Mouse (Mus musculus) ES-E14 (cell line): ENCODE results near the gene Robo2. TPM values are rescaled to one million over a fixed set of nuclear protein-coding genes. Genes with fewer than 3 reads are reported as not detected.
A peak's percentile ranks its signal among the peaks of the same experiment; 100 is the strongest.

Experiments
- DNase-seq: peaks from one replicate; pipeline ENCODE4 v3.0.0-alpha.2; 2013; ENCODE audit warnings: low read depth, low spot score
- H3K27ac ChIP-seq: 2 replicates; pipeline ENCODE4 v1.5.1; 2012; ENCODE audit warnings: low read depth, mild to moderate bottlenecking, low read length, moderate library complexity, mixed read lengths; ENCODE audit not compliant: poor library complexity, insufficient read depth, severe bottlenecking
- H3K36me3 ChIP-seq: 2 replicates; pipeline ENCODE4 v1.6.1; 2012; ENCODE audit warnings: mild to moderate bottlenecking, low read length, moderate library complexity, mixed read lengths; ENCODE audit not compliant: control insufficient read depth, poor library complexity, insufficient read depth, severe bottlenecking
- H3K4me1 ChIP-seq, 2 experiments: fragments of 150-350 bp in 1 of 2; sonication (generic) in 1 of 2; 2 replicates each; pipeline ENCODE4 v1.6.1; 2012; ENCODE audit warnings: low read length in 2 of 2, mild to moderate bottlenecking in 1 of 2, mixed read lengths in 1 of 2; ENCODE audit not compliant: control insufficient read depth in 2 of 2, insufficient read depth in 2 of 2, poor library complexity in 1 of 2
- H3K4me3 ChIP-seq, 2 experiments: fragments of 150-350 bp in 1 of 2; sonication (generic) in 1 of 2; 2 replicates each; pipeline ENCODE4 v1.5.1; 2012; ENCODE audit warnings: low read length in 2 of 2, low read depth in 1 of 2, mild to moderate bottlenecking in 1 of 2, mixed read lengths in 1 of 2; ENCODE audit not compliant: insufficient read depth in 1 of 2, poor library complexity in 1 of 2, severe bottlenecking in 1 of 2
- H3K9ac ChIP-seq: 2 replicates; pipeline ENCODE4 v1.6.1; 2012; ENCODE audit warnings: low read depth, mild to moderate bottlenecking, low read length, mixed read lengths; ENCODE audit not compliant: poor library complexity, insufficient read depth, severe bottlenecking
- H3K9me3 ChIP-seq: fragments of 150-350 bp; sonication (generic); 2 replicates; pipeline ENCODE4 v1.6.1; 2012; ENCODE audit warnings: low read depth, mild to moderate bottlenecking, low read length; ENCODE audit not compliant: control insufficient read depth, insufficient read depth
- CHD2 ChIP-seq: IDR thresholded peaks from 2 replicates; pipeline ENCODE4 v1.6.1; 2014; ENCODE audit warnings: mild to moderate bottlenecking, low read depth, low read length, inconsistent platforms
- HCFC1 ChIP-seq: IDR thresholded peaks from 2 replicates; pipeline ENCODE4 v1.6.1; 2012; ENCODE audit warnings: low read length, inconsistent platforms, borderline replicate concordance; ENCODE audit not compliant: insufficient read depth
- MAFK ChIP-seq: IDR thresholded peaks from 2 replicates; pipeline ENCODE4 v1.6.1; 2014; ENCODE audit warnings: mild to moderate bottlenecking, low read depth, low read length, inconsistent platforms; ENCODE audit not compliant: insufficient read depth
- ZC3H11A ChIP-seq: IDR thresholded peaks from 2 replicates; pipeline ENCODE4 v1.6.1; 2012; ENCODE audit warnings: low read depth, mild to moderate bottlenecking, inconsistent platforms, low read length, borderline replicate concordance
- ZNF384 ChIP-seq: IDR thresholded peaks from 2 replicates; pipeline ENCODE4 v1.6.1; 2012; ENCODE audit warnings: low read depth, low read length, inconsistent platforms
- in situ Hi-C, 2 experiments: fragments of 600-800 bp; cut with MboI; formaldehyde crosslinking; loops; one replicate each; pipeline ENCODE4 v1.15.1; 2025; ENCODE audit warnings: low sequenced_read_pairs in 2 of 2, inconsistent platforms in 1 of 2; ENCODE audit not compliant: unreplicated experiment in 2 of 2
- total RNA-seq: library from RNA; depleted of rRNA; stranded (reverse); fragments of 300-350 nt; gene quantifications from 2 replicates; pipeline ENCODE4 v1.2.3, GENCODE M21; 2012

The Robo2 gene
- total RNA-seq, 1 experiment, result 5.5 TPM

DNA sequence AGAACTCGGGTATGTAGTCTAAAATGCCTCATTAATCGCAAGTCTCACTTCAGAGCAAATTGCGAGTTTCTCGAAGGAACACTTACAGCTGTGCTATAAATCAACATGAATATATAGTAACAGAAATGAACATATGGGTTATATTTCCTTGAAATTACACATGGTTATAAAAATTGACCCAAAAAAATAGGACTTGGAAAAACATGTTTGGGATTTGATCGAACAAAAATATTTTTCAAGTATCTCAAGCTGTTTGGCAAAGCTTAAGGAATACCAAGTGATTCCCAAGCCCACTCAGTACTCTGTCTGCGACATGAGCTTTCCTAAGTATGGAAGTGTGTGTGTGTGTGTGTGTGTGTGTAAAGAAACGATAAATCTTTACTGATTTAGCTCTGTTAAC is 242.5 kb downstream of the Robo2 start:
- in situ Hi-C loops, result no loop called here
- no peak overlapping the region for H3K27ac ChIP-seq
- no peaks in the 10 kb centered on the region; the same call in 1 of the 2 replicates for H3K36me3 ChIP-seq
- TF ChIP-seq HCFC1 (no peak), CHD2 (no peak), ZNF384 (no peak), MAFK (no peak), ZC3H11A (no peak)
- no peak for DNase-seq
- H3K4me3 ChIP-seq, result no peak overlapping the region
- H3K9me3 ChIP-seq, result no peaks in the 10 kb centered on the region
- H3K9ac ChIP-seq, result no peak overlapping the region
- H3K4me1 ChIP-seq, result no peaks in the 10 kb centered on the region

DNA sequence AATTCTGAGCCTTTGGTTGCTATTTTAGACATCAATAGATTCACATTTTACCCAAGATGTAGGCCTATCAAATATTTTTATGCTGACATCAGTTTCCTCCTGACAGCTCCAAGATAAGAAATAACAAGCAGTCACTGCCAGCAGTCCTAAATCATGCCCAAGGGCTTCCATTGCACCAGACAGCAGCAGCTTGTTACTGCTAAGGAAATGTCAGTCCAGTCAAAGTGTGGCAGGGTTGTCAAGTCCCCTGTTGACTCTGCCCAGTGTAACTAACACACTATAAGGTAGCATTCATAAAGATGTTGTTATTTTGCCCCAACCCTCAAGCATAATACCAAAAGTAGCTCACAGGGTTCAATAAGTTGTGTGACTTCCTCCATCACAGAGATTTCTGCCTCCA is 243.8 kb downstream of the Robo2 start:
- in situ Hi-C loops, result no loop called here

GRCm38 (mm10) chr16:74162041-74162440 is 249.6 kb downstream of the Robo2 start:
- no peak overlapping the region for H3K4me3 ChIP-seq
- H3K4me1 ChIP-seq, result no peaks in the 10 kb centered on the region
- TF ChIP-seq ZNF384 (no peak), MAFK (no peak), CHD2 (no peak), ZC3H11A (no peak), HCFC1 (no peak)
- no peak overlapping the region for H3K9ac ChIP-seq
- H3K9me3 ChIP-seq, result no peaks in the 10 kb centered on the region
- in situ Hi-C loops, result no loop called here
- no peaks in the 10 kb centered on the region for H3K36me3 ChIP-seq
- DNase-seq, result no peak
- no peak overlapping the region for H3K27ac ChIP-seq

More for the DNA sequence above, 243.8 kb downstream of the Robo2 start:
- H3K4me1 ChIP-seq, result no peaks in the 10 kb centered on the region
- DNase-seq, result no peak
- H3K9ac ChIP-seq, result no peak overlapping the region
- H3K36me3 ChIP-seq, result no peaks in the 10 kb centered on the region; the same call in 1 of the 2 replicates
- H3K9me3 ChIP-seq, result no peaks in the 10 kb centered on the region
- H3K4me3 ChIP-seq, result no peak overlapping the region
- no peak overlapping the region for H3K27ac ChIP-seq
- TF ChIP-seq HCFC1 (no peak), CHD2 (no peak), ZNF384 (no peak), MAFK (no peak), ZC3H11A (no peak)

- no peak for DNase-seq
- Histone ChIP-seq H3K9me3 (no peaks in the 10 kb centered on the region), H3K27ac (no peak overlapping the region), H3K4me3 (no peak overlapping the region), H3K4me1 (no peaks in the 10 kb centered on the region), H3K36me3 (no peaks in the 10 kb centered on the region), H3K9ac (no peak overlapping the region)
- in situ Hi-C loops, result no loop called here
- no peak for TF ChIP-seq HCFC1
- TF ChIP-seq ZNF384, result no peak
Measured at GRCm38 (mm10) chr16:74159189-74159588, 252.4 kb downstream of the Robo2 start.

- Histone ChIP-seq H3K36me3 (no peaks in the 10 kb centered on the region), H3K4me1 (peaks cover 0 to 2% of the 10 kb centered on the region in 2 experiments; a peak in 1 of 4 replicates), H3K4me3 (no peak overlapping the region), H3K27ac (no peak overlapping the region), H3K9ac (no peak overlapping the region), H3K9me3 (no peaks in the 10 kb centered on the region)
- TF ChIP-seq CHD2, result no peak
- TF ChIP-seq HCFC1, result no peak
- in situ Hi-C loops, result no loop called here
- peak; percentile 12 for DNase-seq
Measured at GRCm38 (mm10) chr16:74136181-74136580, 275.4 kb downstream of the Robo2 start.
